Mouse (Mus musculus): ENCODE measurements at regions not wholly inside any gene's neighbourhood (a gene's known extent, or its start where the extent isn't known, plus 50 kb on each side); places are given as distances from the start of the nearest gene placed in this dataset.

DNA sequence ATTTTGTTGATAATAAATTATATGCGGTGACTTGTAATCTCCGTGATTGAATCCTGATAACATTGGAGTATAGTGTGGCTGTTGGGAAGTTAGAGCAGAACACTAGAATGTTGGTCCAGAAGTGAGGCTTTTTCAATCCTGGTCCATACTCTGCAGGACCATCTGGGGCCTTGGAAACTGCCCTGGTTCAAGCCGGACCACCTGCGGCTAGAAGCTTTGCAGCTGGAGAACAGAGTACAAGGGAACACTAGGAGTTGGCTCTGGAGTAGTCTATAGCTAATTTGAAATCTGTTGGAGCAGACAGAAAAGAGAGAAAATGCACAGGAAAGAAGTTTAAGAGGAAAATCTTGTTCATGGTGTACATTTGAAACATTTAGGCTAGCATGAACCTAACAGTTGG is 79.0 kb downstream of the Casp12 start:
- 92% methylated on average over 4 of the region's 4 CpGs for WGBS
- Histone ChIP-seq H3K4me1 (ENCODE audit: control insufficient read depth, insufficient read depth, low read length) (no peaks in the 10 kb centered on the region), H3K27ac (ENCODE audit: low read length) (no peak overlapping the region), H3K9ac (ENCODE audit: low read depth, low read length) (no peak overlapping the region), H3K27me3 (ENCODE audit: control insufficient read depth, insufficient read depth, low read depth, low read length) (no peaks in the 10 kb centered on the region), H3K4me2 (ENCODE audit: low read length) (no peak overlapping the region), H3K4me3 (ENCODE audit: low read depth, low read length) (no peak overlapping the region), H3K36me3 (ENCODE audit: control insufficient read depth, insufficient read depth, low read length) (no peaks in the 10 kb centered on the region), H3K9me3 (replicated peaks; ENCODE audit: control insufficient read depth, low read length, poor library complexity, severe bottlenecking) (no peaks in the 10 kb centered on the region)
- no peak for ATAC-seq

- H3K4me2 ChIP-seq (ENCODE audit: low read length): no peak overlapping the region
- H3K9ac ChIP-seq (ENCODE audit: low read depth, low read length): no peak overlapping the region
- ATAC-seq: no peak
- WGBS: 83% methylated on average over 2 of the region's 2 CpGs
- H3K9me3 ChIP-seq (replicated peaks; ENCODE audit: control insufficient read depth, low read length, poor library complexity, severe bottlenecking): no peaks in the 10 kb centered on the region
- no peaks in the 10 kb centered on the region for H3K4me1 ChIP-seq (ENCODE audit: control insufficient read depth, insufficient read depth, low read length)
- H3K27ac ChIP-seq (ENCODE audit: low read length): no peak overlapping the region
- H3K4me3 ChIP-seq (ENCODE audit: low read depth, low read length): no peak overlapping the region
- no peaks in the 10 kb centered on the region for H3K27me3 ChIP-seq (ENCODE audit: control insufficient read depth, insufficient read depth, low read depth, low read length)
- H3K36me3 ChIP-seq (ENCODE audit: control insufficient read depth, insufficient read depth, low read length): no peaks in the 10 kb centered on the region
Measured at GRCm38 (mm10) chr9:5448180-5448579, 103.0 kb downstream of the Casp12 start.

DNA sequence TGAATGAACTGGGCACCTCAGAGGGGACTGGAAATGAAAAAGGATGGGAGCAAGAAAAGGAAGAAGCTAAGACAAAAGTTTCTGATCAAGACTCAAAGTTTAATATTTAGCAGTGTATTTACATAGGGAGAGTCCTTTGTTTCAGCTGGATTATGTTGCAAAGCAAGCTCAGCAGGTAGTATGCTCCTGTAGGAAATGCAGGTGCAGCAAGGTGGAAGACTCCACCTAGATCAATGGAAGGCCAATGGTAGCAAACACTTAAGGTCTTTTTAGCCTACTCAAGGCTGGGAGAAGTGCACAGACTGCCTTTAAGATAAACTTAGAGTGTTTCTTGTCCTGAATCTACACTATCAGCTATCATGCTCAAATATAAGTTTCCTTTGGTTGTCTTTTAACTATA is 111.4 kb downstream of the Casp12 start:
- Histone ChIP-seq H3K4me2 (ENCODE audit: low read length) (no peak overlapping the region), H3K27me3 (ENCODE audit: control insufficient read depth, insufficient read depth, low read depth, low read length) (no peaks in the 10 kb centered on the region), H3K9ac (ENCODE audit: low read depth, low read length) (no peak overlapping the region), H3K9me3 (replicated peaks; ENCODE audit: control insufficient read depth, low read length, poor library complexity, severe bottlenecking) (no peaks in the 10 kb centered on the region), H3K36me3 (ENCODE audit: control insufficient read depth, insufficient read depth, low read length) (no peaks in the 10 kb centered on the region), H3K4me3 (ENCODE audit: low read depth, low read length) (no peak overlapping the region), H3K4me1 (ENCODE audit: control insufficient read depth, insufficient read depth, low read length) (no peaks in the 10 kb centered on the region), H3K27ac (ENCODE audit: low read length) (no peak overlapping the region)
- no peak for ATAC-seq

DNA sequence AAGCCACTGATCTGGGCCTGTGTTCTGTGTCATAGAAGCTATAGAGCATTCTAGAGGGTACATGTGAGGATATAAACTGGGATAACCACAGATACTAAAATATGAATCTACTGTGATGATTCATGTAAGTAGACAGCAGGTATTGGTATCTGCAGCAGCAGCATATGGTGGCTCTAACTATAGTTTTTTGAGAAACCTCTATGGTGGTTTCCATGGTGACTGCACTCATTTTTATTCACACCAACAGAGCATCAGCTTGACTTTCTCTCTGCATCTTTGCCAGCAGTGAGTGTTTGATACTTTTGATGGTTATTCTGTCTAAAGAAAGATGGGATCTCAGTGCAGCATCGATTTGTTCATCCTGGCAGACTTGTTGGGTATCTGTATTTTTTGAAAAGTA is 126.8 kb downstream of the Casp12 start:
- WGBS: 74% methylated on average over 1 of the region's 1 CpGs
- Histone ChIP-seq H3K4me3 (ENCODE audit: low read depth, low read length) (no peak overlapping the region), H3K27me3 (ENCODE audit: control insufficient read depth, insufficient read depth, low read depth, low read length) (no peaks in the 10 kb centered on the region), H3K4me1 (ENCODE audit: control insufficient read depth, insufficient read depth, low read length) (no peaks in the 10 kb centered on the region), H3K9me3 (replicated peaks; ENCODE audit: control insufficient read depth, low read length, poor library complexity, severe bottlenecking) (no peaks in the 10 kb centered on the region), H3K36me3 (ENCODE audit: control insufficient read depth, insufficient read depth, low read length) (no peaks in the 10 kb centered on the region), H3K27ac (ENCODE audit: low read length) (no peak overlapping the region), H3K9ac (ENCODE audit: low read depth, low read length) (no peak overlapping the region), H3K4me2 (ENCODE audit: low read length) (no peak overlapping the region)
- no peak for ATAC-seq

DNA sequence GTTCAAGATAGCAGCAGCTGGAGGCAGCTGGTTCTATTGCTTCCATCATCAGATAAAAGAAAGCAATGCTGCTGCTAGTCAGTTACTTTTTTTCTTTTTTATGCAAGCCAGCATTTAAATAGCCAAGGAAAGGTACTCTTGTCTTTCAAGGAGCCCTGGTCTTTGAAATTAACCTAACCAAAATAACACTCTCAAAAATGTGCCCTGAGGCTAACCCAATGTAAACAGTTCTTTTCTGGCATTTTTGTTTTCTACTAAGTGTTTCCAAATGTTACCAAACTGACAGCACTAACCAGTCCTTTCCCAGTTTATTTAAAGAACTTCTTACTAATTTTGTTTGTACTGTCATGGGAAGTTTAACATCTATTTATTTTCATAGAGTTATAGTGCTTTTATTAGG is 129.0 kb downstream of the Casp12 start:
- Histone ChIP-seq H3K9ac (ENCODE audit: low read depth, low read length) (no peak overlapping the region), H3K4me3 (ENCODE audit: low read depth, low read length) (no peak overlapping the region), H3K36me3 (ENCODE audit: control insufficient read depth, insufficient read depth, low read length) (no peaks in the 10 kb centered on the region), H3K27ac (ENCODE audit: low read length) (no peak overlapping the region), H3K9me3 (replicated peaks; ENCODE audit: control insufficient read depth, low read length, poor library complexity, severe bottlenecking) (no peaks in the 10 kb centered on the region), H3K4me2 (ENCODE audit: low read length) (no peak overlapping the region), H3K4me1 (ENCODE audit: control insufficient read depth, insufficient read depth, low read length) (no peaks in the 10 kb centered on the region), H3K27me3 (ENCODE audit: control insufficient read depth, insufficient read depth, low read depth, low read length) (no peaks in the 10 kb centered on the region)
- no peak for ATAC-seq

DNA sequence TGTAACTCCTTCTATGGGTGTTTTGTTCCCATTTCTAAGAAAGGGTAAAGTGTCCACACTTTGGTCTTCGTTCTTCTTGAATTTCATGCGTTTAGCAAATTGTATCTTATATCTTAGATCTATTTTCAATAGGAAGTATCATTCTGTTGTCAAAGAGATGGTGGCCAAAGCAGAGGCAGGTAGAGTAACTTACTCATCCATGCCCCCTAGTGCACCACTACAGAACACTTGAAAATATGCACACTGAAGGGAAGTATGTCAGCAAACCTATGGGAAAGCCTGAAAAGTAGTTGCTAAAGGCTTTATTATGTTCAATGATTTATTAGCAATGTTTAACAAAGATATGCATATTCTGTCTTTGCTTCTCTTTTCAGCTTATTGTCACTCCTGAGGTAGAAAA is 140.0 kb downstream of the Casp12 start:
- H3K4me1 ChIP-seq (ENCODE audit: control insufficient read depth, insufficient read depth, low read length): no peaks in the 10 kb centered on the region
- no peaks in the 10 kb centered on the region for H3K27me3 ChIP-seq (ENCODE audit: control insufficient read depth, insufficient read depth, low read depth, low read length)
- 91% methylated on average over 2 of the region's 2 CpGs for WGBS
- H3K36me3 ChIP-seq (ENCODE audit: control insufficient read depth, insufficient read depth, low read length): no peaks in the 10 kb centered on the region
- H3K9me3 ChIP-seq (replicated peaks; ENCODE audit: control insufficient read depth, low read length, poor library complexity, severe bottlenecking): no peaks in the 10 kb centered on the region
- no peak overlapping the region for H3K4me3 ChIP-seq (ENCODE audit: low read depth, low read length)
- ATAC-seq: no peak
- no peak overlapping the region for H3K4me2 ChIP-seq (ENCODE audit: low read length)
- H3K27ac ChIP-seq (ENCODE audit: low read length): no peak overlapping the region
- H3K9ac ChIP-seq (ENCODE audit: low read depth, low read length): no peak overlapping the region

DNA sequence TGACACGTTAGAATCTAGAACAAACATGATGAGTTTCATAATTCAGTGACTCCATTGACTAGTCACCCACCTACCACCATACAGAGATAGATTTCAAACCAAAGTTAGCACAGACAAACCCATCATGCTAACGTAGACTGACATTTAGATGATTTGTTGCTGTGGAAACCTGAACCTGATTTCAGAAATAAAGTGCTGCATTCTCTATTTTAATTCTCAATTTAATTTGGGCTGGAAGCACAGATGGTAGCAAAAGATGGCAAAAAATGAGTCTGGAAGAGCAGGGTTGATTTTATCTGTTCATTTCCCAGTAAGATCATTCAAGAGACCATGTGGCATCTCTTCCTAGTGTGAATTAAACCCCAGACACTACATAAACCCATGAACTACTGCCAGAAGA is 151.6 kb downstream of the Casp12 start:
- Histone ChIP-seq H3K4me3 (ENCODE audit: low read depth, low read length) (no peak overlapping the region), H3K27me3 (ENCODE audit: control insufficient read depth, insufficient read depth, low read depth, low read length) (no peaks in the 10 kb centered on the region), H3K27ac (ENCODE audit: low read length) (no peak overlapping the region), H3K4me2 (ENCODE audit: low read length) (no peak overlapping the region), H3K36me3 (ENCODE audit: control insufficient read depth, insufficient read depth, low read length) (no peaks in the 10 kb centered on the region), H3K9ac (ENCODE audit: low read depth, low read length) (no peak overlapping the region), H3K9me3 (replicated peaks; ENCODE audit: control insufficient read depth, low read length, poor library complexity, severe bottlenecking) (no peaks in the 10 kb centered on the region), H3K4me1 (ENCODE audit: control insufficient read depth, insufficient read depth, low read length) (no peaks in the 10 kb centered on the region)
- ATAC-seq: no peak
- 69% methylated on average over 2 of the region's 2 CpGs for WGBS

GRCm38 (mm10) chr9:5498306-5498705 is 153.1 kb downstream of the Casp12 start:
- Histone ChIP-seq H3K4me2 (ENCODE audit: low read length) (no peak overlapping the region), H3K4me1 (ENCODE audit: control insufficient read depth, insufficient read depth, low read length) (no peaks in the 10 kb centered on the region), H3K27me3 (ENCODE audit: control insufficient read depth, insufficient read depth, low read depth, low read length) (no peaks in the 10 kb centered on the region), H3K4me3 (ENCODE audit: low read depth, low read length) (no peak overlapping the region), H3K27ac (ENCODE audit: low read length) (no peak overlapping the region), H3K9ac (ENCODE audit: low read depth, low read length) (no peak overlapping the region), H3K9me3 (replicated peaks; ENCODE audit: control insufficient read depth, low read length, poor library complexity, severe bottlenecking) (no peaks in the 10 kb centered on the region), H3K36me3 (ENCODE audit: control insufficient read depth, insufficient read depth, low read length) (no peaks in the 10 kb centered on the region)
- 59% methylated on average over 3 of the region's 3 CpGs for WGBS
- ATAC-seq: no peak

DNA sequence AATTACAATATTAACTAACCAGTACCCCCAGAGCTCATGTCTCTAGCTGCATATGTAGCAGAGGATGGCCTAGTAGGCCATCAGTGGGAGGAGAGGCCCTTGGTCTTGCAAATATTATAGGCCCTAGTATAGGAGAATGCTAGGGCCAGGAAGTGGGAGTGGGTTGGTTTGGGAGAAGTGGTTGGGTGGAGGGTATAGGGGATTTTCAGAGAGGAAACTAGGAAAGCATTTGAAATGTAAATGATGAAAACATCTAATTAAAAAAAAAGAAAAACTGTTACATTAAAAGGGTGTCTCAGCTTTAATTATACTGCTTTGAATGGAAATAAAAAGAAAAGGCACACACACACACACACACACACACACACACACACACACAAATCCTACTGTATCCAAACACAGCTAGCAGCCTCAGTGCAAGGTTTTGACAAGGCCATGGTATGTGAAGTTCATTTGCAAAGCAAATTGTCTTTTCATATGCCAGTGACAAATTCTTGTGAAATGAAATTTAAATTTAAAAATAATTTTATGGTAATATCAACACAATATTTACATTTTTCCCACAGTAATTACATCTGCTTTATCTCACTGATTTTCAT is 180.6 kb downstream of the Casp12 start:
- H3K4me2 ChIP-seq (ENCODE audit: low read length): no peak overlapping the region
- H3K4me1 ChIP-seq (ENCODE audit: control insufficient read depth, insufficient read depth, low read length): no peaks in the 10 kb centered on the region
- no peaks in the 10 kb centered on the region for H3K9me3 ChIP-seq (replicated peaks; ENCODE audit: control insufficient read depth, low read length, poor library complexity, severe bottlenecking)
- H3K9ac ChIP-seq (ENCODE audit: low read depth, low read length): no peak overlapping the region
- no peak for ATAC-seq
- H3K4me3 ChIP-seq (ENCODE audit: low read depth, low read length): no peak overlapping the region
- H3K27ac ChIP-seq (ENCODE audit: low read length): no peak overlapping the region
- H3K27me3 ChIP-seq (ENCODE audit: control insufficient read depth, insufficient read depth, low read depth, low read length): no peaks in the 10 kb centered on the region
- no peaks in the 10 kb centered on the region for H3K36me3 ChIP-seq (ENCODE audit: control insufficient read depth, insufficient read depth, low read length)

DNA sequence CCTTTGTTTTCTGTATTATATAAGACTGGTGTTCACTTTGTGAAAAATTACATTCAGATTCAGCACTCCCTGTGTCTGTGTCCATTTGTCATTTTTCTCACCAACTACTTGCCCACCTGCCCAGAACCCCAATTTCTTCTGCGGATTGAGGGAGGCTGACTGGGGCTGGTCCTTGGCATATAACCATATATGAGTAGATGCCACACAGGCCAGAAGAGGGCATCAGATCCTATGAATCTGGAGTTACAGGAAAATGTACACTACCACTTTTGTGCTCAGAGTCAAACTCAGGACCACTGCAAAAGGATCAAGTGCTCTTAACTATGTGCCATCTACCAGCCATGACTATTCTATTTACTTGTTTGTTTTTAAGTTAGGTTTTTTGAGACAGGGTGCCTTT is 197.4 kb downstream of the Casp12 start:
- no peaks in the 10 kb centered on the region for H3K27me3 ChIP-seq (ENCODE audit: control insufficient read depth, insufficient read depth, low read depth, low read length)
- 82% methylated on average over 1 of the region's 1 CpGs for WGBS
- no peak overlapping the region for H3K4me3 ChIP-seq (ENCODE audit: low read depth, low read length)
- H3K4me2 ChIP-seq (ENCODE audit: low read length): no peak overlapping the region
- no peaks in the 10 kb centered on the region for H3K9me3 ChIP-seq (replicated peaks; ENCODE audit: control insufficient read depth, low read length, poor library complexity, severe bottlenecking)
- ATAC-seq: no peak
- no peak overlapping the region for H3K9ac ChIP-seq (ENCODE audit: low read depth, low read length)
- H3K36me3 ChIP-seq (ENCODE audit: control insufficient read depth, insufficient read depth, low read length): no peaks in the 10 kb centered on the region
- no peaks in the 10 kb centered on the region for H3K4me1 ChIP-seq (ENCODE audit: control insufficient read depth, insufficient read depth, low read length)
- no peak overlapping the region for H3K27ac ChIP-seq (ENCODE audit: low read length)
